Mouse (Mus musculus): ENCODE results near the gene Tgoln1. TPM values are rescaled to one million over a fixed set of nuclear protein-coding genes. Genes with fewer than 3 reads are reported as not detected.
A peak's percentile ranks its signal among the peaks of the same experiment; 100 is the strongest.

Tgoln1 gene
- polyA plus RNA-seq, 1 experiment from 2014 or later: 13.6 TPM

DNA sequence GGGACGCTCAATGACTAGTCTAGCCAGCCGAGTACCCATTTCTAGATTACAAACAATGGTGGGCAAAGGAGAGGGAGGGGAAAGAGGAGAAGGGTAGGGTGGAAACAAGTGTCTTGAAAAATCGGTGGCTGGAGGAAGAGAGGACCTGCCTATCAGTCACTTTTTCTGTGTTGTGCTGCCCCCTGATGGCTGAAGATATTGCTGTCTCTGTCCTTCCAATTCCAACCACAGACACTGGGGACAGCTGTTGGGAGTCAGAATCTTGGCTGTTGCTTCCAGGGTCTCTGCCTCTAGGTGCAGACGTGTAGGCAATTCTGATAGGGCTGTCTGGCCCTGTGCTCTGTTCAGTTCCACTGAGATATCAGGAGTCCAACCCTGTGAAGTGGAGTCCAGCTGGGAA lies 50.8 kb downstream of the Tgoln1 start:
- WGBS (ENCODE audit: insufficient replicate concordance): 6% methylated on average over 4 of the region's 4 CpGs
- Histone ChIP-seq H3K4me3 (replicated peaks) (no peak overlapping the region), H3K4me2 (no peak overlapping the region), H3K4me1 (replicated peaks) (0 out of 2 replicates have a peak, but pooled peaks cover 4% of the 10 kb centered on the region), H3K27me3 (no peaks in the 10 kb centered on the region), H3K9me3 (replicated peaks) (no peaks in the 10 kb centered on the region), H3K36me3 (peaks cover 8% of the 10 kb centered on the region; the same call in 1 of the 2 replicates), H3K9ac (no peak overlapping the region), H3K27ac (no peak overlapping the region)
- peak; percentile 41; the same call in 1 of the 2 replicates for ATAC-seq (ENCODE audit: low read depth)
- DNase-seq: peak; percentile 68

DNA sequence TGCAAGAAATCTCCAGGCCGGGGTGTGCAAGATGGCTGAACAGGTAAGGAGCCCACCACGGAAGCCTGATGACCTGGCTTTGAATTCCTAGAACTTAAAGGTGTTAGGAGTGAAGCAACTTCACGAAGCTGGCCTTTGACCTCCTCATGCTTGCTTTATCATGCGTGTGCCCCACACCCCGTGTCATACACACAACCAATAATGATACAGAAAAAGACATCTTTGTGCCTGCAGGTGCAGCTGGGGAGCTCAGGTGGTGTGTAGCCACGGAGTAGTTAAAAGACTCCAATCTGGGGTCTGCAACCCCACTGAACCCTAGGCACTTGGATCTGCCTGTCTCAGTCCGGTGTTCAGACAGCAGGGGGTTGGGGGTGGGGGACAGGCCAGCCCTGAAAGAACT lies 51.3 kb downstream of the Tgoln1 start:
- H3K36me3 ChIP-seq: 0 out of 2 replicates have a peak, but pooled peaks cover 8% of the 10 kb centered on the region
- H3K27me3 ChIP-seq: no peaks in the 10 kb centered on the region
- no peak overlapping the region for H3K4me2 ChIP-seq
- no peaks in the 10 kb centered on the region for H3K9me3 ChIP-seq (replicated peaks)
- DNase-seq (no peak), ATAC-seq (ENCODE audit: low read depth) (no peak)
- 69% methylated on average over 7 of the region's 7 CpGs for WGBS (ENCODE audit: insufficient replicate concordance)
- no peak overlapping the region for H3K4me3 ChIP-seq (replicated peaks)
- H3K27ac ChIP-seq: no peak overlapping the region
- H3K9ac ChIP-seq: no peak overlapping the region
- 0 out of 2 replicates have a peak, but pooled peaks cover 4% of the 10 kb centered on the region for H3K4me1 ChIP-seq (replicated peaks)

DNA sequence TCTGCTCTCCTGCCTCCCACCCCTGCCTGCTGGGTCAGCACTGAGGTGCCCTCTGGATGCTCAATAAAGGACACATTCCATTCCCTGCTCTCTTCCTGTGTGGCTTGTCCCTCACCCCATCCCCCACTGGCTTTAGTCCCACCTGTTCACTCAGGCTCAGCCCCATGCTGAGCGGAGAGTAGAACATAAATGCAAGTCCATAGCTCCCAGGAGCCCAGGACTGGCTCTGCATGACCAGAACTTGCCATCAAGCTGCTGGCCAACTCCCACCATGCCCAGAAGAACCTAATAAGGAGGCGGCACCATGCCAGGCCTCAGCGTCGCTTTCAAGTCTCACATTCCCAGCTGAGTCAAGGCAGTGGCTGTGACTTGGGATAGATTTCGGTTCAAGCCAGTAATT lies 53.9 kb downstream of the Tgoln1 start:
- DNase-seq: no peak
- WGBS (ENCODE audit: insufficient replicate concordance): 77% methylated on average over 5 of the region's 5 CpGs
- Histone ChIP-seq H3K4me2 (no peak overlapping the region), H3K27ac (no peak overlapping the region), H3K4me1 (replicated peaks) (0 out of 2 replicates have a peak, but pooled peaks cover 4% of the 10 kb centered on the region), H3K9me3 (replicated peaks) (no peaks in the 10 kb centered on the region), H3K9ac (no peak overlapping the region), H3K27me3 (no peaks in the 10 kb centered on the region), H3K36me3 (no peaks in the 10 kb centered on the region), H3K4me3 (replicated peaks) (no peak overlapping the region)
- no peak for ATAC-seq (ENCODE audit: low read depth)

DNA sequence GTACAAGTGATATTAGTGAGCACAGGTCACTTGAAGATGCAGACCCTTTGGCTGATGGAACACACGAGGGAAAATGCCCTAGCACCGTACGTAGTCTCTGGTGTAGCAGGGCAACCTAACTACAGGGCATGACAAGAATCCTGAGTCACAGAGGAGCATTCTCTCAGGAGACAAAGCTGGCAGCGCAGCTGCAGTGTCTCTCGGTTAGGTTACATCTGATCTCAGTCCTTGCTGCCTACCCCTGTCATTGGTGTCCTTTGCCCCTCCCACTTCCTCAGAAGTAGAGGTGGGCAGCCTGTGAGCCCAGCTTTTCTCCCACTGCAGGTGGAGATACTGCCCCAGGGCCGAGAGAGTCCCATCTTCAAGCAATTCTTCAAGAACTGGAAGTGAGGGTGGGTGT lies 54.3 kb downstream of the Tgoln1 start:
- DNase-seq (no peak), ATAC-seq (ENCODE audit: low read depth) (no peak)
- no peaks in the 10 kb centered on the region for H3K27me3 ChIP-seq
- H3K27ac ChIP-seq: no peak overlapping the region
- no peak overlapping the region for H3K4me3 ChIP-seq (replicated peaks)
- H3K36me3 ChIP-seq: no peaks in the 10 kb centered on the region
- H3K4me2 ChIP-seq: no peak overlapping the region
- H3K9me3 ChIP-seq (replicated peaks): no peaks in the 10 kb centered on the region
- no peak overlapping the region for H3K9ac ChIP-seq
- H3K4me1 ChIP-seq (replicated peaks): 0 out of 2 replicates have a peak, but pooled peaks cover 4% of the 10 kb centered on the region
- 64% methylated on average over 6 of the region's 6 CpGs for WGBS (ENCODE audit: insufficient replicate concordance)

DNA sequence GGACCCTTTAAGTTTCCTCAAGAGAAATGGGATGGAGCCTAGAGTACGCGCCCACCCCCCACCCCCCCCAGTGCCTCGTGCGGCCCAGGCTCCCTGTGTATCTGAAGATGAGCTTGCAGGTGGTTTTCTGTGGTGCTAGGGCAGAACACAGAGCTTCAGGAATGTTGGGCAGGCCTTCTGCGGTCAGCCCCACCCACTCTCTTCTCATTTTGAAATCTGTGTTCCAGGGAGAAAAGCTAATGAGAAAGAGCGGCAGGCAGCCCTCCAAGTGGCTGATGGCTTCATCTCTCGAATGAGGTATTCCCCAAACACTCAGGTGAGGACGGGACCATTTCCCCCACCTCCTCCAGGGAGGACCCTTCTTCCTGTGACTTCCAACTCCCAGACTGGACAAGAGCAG lies 56.0 kb downstream of the Tgoln1 start:
- Histone ChIP-seq H3K27ac (no peak overlapping the region), H3K9ac (no peak overlapping the region), H3K27me3 (no peaks in the 10 kb centered on the region), H3K4me2 (no peak overlapping the region), H3K9me3 (replicated peaks) (no peaks in the 10 kb centered on the region), H3K4me1 (replicated peaks) (0 out of 2 replicates have a peak, but pooled peaks cover 3% of the 10 kb centered on the region), H3K4me3 (replicated peaks) (no peak overlapping the region), H3K36me3 (no peaks in the 10 kb centered on the region)
- no peak for ATAC-seq (ENCODE audit: low read depth)
- DNase-seq: no peak
- 76% methylated on average over 8 of the region's 8 CpGs for WGBS (ENCODE audit: insufficient replicate concordance)

Other genes with a start within 250 kb of the Tgoln1 start
- 99.0 and 99.7 TPM in 2 replicates for gene Vamp5, start 236.5 kb downstream of the Tgoln1 start, polyA plus RNA-seq (2015; fragmentation: Nextera tagmentation; extraction: Ambion mirVana)
- gene Vamp8, start 226.3 kb downstream of the Tgoln1 start, polyA plus RNA-seq (2015; fragmentation: Nextera tagmentation; extraction: Ambion mirVana): 249 and 260 TPM in 2 replicates
- gene Ggcx, start 202.7 kb downstream of the Tgoln1 start, polyA plus RNA-seq (2015; fragmentation: Nextera tagmentation; extraction: Ambion mirVana): 15.8 and 21.9 TPM in 2 replicates
- 235 and 254 TPM in 2 replicates for gene Mat2a, start 177.4 kb downstream of the Tgoln1 start, polyA plus RNA-seq (2015; fragmentation: Nextera tagmentation; extraction: Ambion mirVana)
- not detected in 2 replicates for gene Sh2d6, start 95.3 kb downstream of the Tgoln1 start, polyA plus RNA-seq (2015; fragmentation: Nextera tagmentation; extraction: Ambion mirVana)
- 13.9 and 15.2 TPM in 2 replicates for gene Capg, start 72.6 kb downstream of the Tgoln1 start, polyA plus RNA-seq (2015; fragmentation: Nextera tagmentation; extraction: Ambion mirVana)
- 5.1 and 6.1 TPM in 2 replicates for gene Elmod3, start 18.6 kb downstream of the Tgoln1 start, polyA plus RNA-seq (2015; fragmentation: Nextera tagmentation; extraction: Ambion mirVana)
- gene Retsat, start 18.5 kb downstream of the Tgoln1 start, polyA plus RNA-seq (2015; fragmentation: Nextera tagmentation; extraction: Ambion mirVana): 13.2 and 14.6 TPM in 2 replicates
- gene Tcf7l1, start 172.3 kb upstream of the Tgoln1 start, polyA plus RNA-seq (2015; fragmentation: Nextera tagmentation; extraction: Ambion mirVana): 3.3 and 4.0 TPM in 2 replicates

Measured in liver, embryonic 13.5 days (tissue).